Mouse (Mus musculus): ENCODE data around the gene Sfswap. TPM values are rescaled to one million over a fixed set of nuclear protein-coding genes. Genes with fewer than 3 reads are reported as not detected.

Gene Sfswap
- polyA plus RNA-seq, 1 experiment from 2014 or later: 13.7 TPM

DNA sequence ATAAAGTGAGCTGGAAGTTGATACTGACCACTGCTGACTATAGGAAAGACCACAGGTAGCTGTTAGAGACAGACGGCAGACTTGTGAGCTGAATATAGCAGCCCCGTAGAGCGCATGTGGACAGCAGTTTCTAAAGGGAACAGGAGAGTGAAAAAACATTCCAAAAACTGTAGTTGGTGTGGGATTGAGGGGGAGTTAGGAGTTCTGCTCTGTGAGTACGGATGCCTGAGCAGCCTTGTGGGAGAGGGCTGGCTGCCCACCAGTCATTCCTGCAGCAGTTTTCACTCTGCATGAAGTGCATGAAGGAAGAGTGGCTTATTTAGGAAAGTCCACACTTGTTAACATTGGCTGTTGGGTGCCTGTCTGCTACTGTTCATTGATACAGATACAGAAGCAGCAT, 37.8 kb downstream of the Sfswap start:
- H3K9ac ChIP-seq (ENCODE audit: low read depth, low read length): no peak overlapping the region
- H3K4me2 ChIP-seq (ENCODE audit: low read depth, low read length): no peak overlapping the region
- 84% methylated on average over 4 of the region's 4 CpGs for WGBS (ENCODE audit: insufficient replicate concordance)
- H3K36me3 ChIP-seq (ENCODE audit: control insufficient read depth, insufficient read depth): peaks cover 40% of the 10 kb centered on the region
- no peak for ATAC-seq (ENCODE audit: low read depth)
- no peak overlapping the region for H3K27ac ChIP-seq (ENCODE audit: low read length)
- H3K27me3 ChIP-seq (ENCODE audit: control insufficient read depth, insufficient read depth, low read depth, low read length): no peaks in the 10 kb centered on the region
- H3K4me1 ChIP-seq (ENCODE audit: control insufficient read depth, low read depth, low read length): no peaks in the 10 kb centered on the region
- no peaks in the 10 kb centered on the region for H3K9me3 ChIP-seq (replicated peaks; ENCODE audit: control insufficient read depth, low read length)
- H3K4me3 ChIP-seq (ENCODE audit: low read depth, low read length): no peak overlapping the region

DNA sequence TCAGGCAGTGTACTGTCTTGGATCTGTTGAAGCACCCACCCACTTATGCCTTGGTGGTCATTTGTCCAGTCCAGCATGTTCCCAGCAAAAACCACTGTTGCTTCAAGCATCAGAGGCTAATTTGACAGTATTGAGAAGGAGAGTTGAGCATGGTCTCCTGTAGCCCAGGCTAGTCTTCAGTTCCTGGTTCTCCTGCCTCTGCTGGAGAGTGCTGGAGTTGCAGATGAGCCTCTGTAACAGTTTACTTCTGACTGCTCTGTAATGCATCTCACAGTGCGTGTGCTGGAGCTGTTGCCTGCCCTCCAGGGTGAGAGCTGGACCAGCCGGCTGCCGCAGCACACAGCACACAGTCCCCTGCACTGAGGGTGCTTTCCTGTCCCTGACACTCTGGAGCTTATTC, 41.2 kb downstream of the Sfswap start:
- no peaks in the 10 kb centered on the region for H3K4me1 ChIP-seq (ENCODE audit: control insufficient read depth, low read depth, low read length)
- ATAC-seq (ENCODE audit: low read depth): no peak
- H3K36me3 ChIP-seq (ENCODE audit: control insufficient read depth, insufficient read depth): peaks cover 54% of the 10 kb centered on the region
- no peaks in the 10 kb centered on the region for H3K27me3 ChIP-seq (ENCODE audit: control insufficient read depth, insufficient read depth, low read depth, low read length)
- no peak overlapping the region for H3K9ac ChIP-seq (ENCODE audit: low read depth, low read length)
- no peak overlapping the region for H3K4me3 ChIP-seq (ENCODE audit: low read depth, low read length)
- 87% methylated on average over 3 of the region's 3 CpGs for WGBS (ENCODE audit: insufficient replicate concordance)
- H3K27ac ChIP-seq (ENCODE audit: low read length): no peak overlapping the region
- no peak overlapping the region for H3K4me2 ChIP-seq (ENCODE audit: low read depth, low read length)
- no peaks in the 10 kb centered on the region for H3K9me3 ChIP-seq (replicated peaks; ENCODE audit: control insufficient read depth, low read length)

DNA sequence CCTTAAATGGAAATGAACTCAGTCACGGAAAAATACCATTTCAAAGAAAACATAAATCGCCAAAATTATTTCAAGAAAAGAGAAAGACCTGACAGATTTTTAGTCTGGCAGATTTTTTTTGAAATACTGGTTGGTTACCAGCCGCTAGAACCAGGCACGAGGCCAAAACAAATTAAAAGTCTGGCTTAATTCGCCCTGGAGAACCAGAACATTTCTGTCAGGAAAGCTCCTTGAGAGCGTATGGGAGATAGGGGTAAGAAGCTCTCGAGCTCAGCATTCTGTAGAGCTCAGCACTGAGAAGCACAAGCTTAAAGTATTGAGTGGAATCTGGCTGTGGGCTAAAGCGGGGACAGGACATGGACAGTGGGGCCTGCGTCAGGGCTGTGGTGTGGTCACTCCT, 44.8 kb downstream of the Sfswap start:
- Histone ChIP-seq H3K27me3 (ENCODE audit: control insufficient read depth, insufficient read depth, low read depth, low read length) (no peaks in the 10 kb centered on the region), H3K9ac (ENCODE audit: low read depth, low read length) (no peak overlapping the region), H3K4me3 (ENCODE audit: low read depth, low read length) (no peak overlapping the region), H3K36me3 (ENCODE audit: control insufficient read depth, insufficient read depth) (peaks cover 61% of the 10 kb centered on the region), H3K4me1 (ENCODE audit: control insufficient read depth, low read depth, low read length) (no peaks in the 10 kb centered on the region), H3K27ac (ENCODE audit: low read length) (no peak overlapping the region), H3K4me2 (ENCODE audit: low read depth, low read length) (no peak overlapping the region), H3K9me3 (replicated peaks; ENCODE audit: control insufficient read depth, low read length) (no peaks in the 10 kb centered on the region)
- WGBS (ENCODE audit: insufficient replicate concordance): 82% methylated on average over 9 of the region's 9 CpGs
- ATAC-seq (ENCODE audit: low read depth): no peak

DNA sequence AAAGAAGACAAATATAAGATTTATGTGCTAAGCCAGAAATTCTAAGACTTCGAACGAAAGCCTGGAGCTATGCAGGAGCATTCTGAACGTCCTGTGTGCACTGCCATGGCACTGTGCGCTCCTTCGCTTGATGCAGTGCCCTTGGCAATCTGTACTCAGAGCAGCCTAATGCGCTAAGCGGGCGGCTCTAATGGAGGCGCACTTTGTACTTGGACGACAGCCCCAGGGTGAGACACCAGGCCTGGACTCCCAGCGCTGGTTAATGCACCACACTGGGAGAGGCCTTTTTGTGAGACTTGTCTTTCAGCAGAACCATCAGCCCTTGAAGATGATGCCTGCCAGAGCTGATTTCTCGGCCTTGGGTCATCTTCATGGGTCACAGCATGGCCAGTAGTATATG, 48.7 kb downstream of the Sfswap start:
- no peaks in the 10 kb centered on the region for H3K9me3 ChIP-seq (replicated peaks; ENCODE audit: control insufficient read depth, low read length)
- no peak overlapping the region for H3K4me3 ChIP-seq (ENCODE audit: low read depth, low read length)
- H3K4me1 ChIP-seq (ENCODE audit: control insufficient read depth, low read depth, low read length): no peaks in the 10 kb centered on the region
- 87% methylated on average over 12 of the region's 12 CpGs for WGBS (ENCODE audit: insufficient replicate concordance)
- peaks cover 60% of the 10 kb centered on the region for H3K36me3 ChIP-seq (ENCODE audit: control insufficient read depth, insufficient read depth)
- no peak overlapping the region for H3K4me2 ChIP-seq (ENCODE audit: low read depth, low read length)
- no peak overlapping the region for H3K9ac ChIP-seq (ENCODE audit: low read depth, low read length)
- no peaks in the 10 kb centered on the region for H3K27me3 ChIP-seq (ENCODE audit: control insufficient read depth, insufficient read depth, low read depth, low read length)
- H3K27ac ChIP-seq (ENCODE audit: low read length): no peak overlapping the region
- ATAC-seq (ENCODE audit: low read depth): no peak

DNA sequence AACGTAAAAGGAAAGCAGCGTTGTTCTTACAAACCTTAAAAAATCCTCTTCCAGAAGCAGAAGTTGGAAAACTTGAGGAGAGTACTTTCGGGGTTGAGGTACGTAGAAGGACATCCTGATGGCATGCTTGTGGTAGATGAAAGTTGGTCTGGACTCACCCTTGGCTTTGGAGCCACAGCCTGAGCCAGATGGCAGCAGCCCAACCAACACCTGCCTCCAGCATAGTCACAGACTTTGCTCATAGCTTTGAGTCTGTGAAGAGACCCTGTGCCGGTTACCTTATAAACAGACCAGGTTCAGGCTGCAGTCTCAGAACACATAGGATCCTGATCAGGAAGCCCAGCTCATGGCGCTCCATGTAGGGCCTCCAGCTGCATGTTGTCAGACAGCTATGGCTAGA, 49.8 kb downstream of the Sfswap start:
- Histone ChIP-seq H3K4me2 (ENCODE audit: low read depth, low read length) (no peak overlapping the region), H3K27me3 (ENCODE audit: control insufficient read depth, insufficient read depth, low read depth, low read length) (no peaks in the 10 kb centered on the region), H3K9ac (ENCODE audit: low read depth, low read length) (no peak overlapping the region), H3K9me3 (replicated peaks; ENCODE audit: control insufficient read depth, low read length) (no peaks in the 10 kb centered on the region), H3K36me3 (ENCODE audit: control insufficient read depth, insufficient read depth) (peaks cover 68% of the 10 kb centered on the region), H3K27ac (ENCODE audit: low read length) (no peak overlapping the region), H3K4me3 (ENCODE audit: low read depth, low read length) (no peak overlapping the region), H3K4me1 (ENCODE audit: control insufficient read depth, low read depth, low read length) (no peaks in the 10 kb centered on the region)
- no peak for ATAC-seq (ENCODE audit: low read depth)
- WGBS (ENCODE audit: insufficient replicate concordance): 88% methylated on average over 6 of the region's 6 CpGs

DNA sequence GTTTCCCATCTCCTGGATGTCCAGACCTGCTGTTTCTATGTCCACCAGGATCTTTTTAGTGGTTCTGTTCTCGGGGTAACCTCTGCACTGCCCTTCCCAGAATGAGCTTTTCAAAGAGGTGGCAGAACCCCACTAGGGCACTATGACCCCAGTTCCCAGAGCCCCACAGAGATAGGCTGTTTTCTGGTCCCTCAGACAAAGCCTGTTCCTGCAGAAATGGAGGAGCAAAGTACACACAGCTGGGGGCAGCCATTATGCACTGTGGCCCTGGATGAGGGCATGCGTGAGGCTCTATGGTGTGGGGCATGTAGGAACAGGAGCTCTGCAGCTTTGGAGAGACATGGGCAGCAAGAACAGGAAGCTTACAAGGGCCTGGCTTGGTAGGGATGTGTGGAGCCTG, 51.0 kb downstream of the Sfswap start:
- Histone ChIP-seq H3K27me3 (ENCODE audit: control insufficient read depth, insufficient read depth, low read depth, low read length) (no peaks in the 10 kb centered on the region), H3K4me3 (ENCODE audit: low read depth, low read length) (no peak overlapping the region), H3K9me3 (replicated peaks; ENCODE audit: control insufficient read depth, low read length) (no peaks in the 10 kb centered on the region), H3K4me1 (ENCODE audit: control insufficient read depth, low read depth, low read length) (no peaks in the 10 kb centered on the region), H3K36me3 (ENCODE audit: control insufficient read depth, insufficient read depth) (peaks cover 73% of the 10 kb centered on the region), H3K27ac (ENCODE audit: low read length) (no peak overlapping the region), H3K9ac (ENCODE audit: low read depth, low read length) (no peak overlapping the region), H3K4me2 (ENCODE audit: low read depth, low read length) (no peak overlapping the region)
- 88% methylated on average over 2 of the region's 2 CpGs for WGBS (ENCODE audit: insufficient replicate concordance)
- ATAC-seq (ENCODE audit: low read depth): no peak

DNA sequence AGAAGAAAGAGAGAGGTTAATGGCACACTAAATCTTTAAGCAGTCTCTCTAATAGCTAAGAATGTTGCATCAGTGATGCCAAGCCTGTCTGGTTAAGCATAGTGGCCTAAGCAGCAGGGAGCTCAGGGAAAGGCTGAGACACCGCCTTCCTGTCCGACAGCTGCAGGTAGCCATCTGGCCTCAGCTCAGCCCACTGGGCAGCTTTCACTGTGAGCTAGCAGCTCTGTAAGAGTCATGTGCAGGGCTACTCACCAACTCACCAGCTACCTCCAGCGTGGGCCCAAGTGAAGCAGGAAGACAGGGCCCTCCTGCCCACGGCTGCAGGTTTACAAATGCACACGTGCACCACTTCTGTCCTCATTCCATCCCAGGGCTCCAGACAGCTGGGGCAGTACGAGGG, 52.6 kb downstream of the Sfswap start:
- ATAC-seq (ENCODE audit: low read depth): no peak
- H3K4me3 ChIP-seq (ENCODE audit: low read depth, low read length): no peak overlapping the region
- H3K27ac ChIP-seq (ENCODE audit: low read length): no peak overlapping the region
- no peak overlapping the region for H3K9ac ChIP-seq (ENCODE audit: low read depth, low read length)
- no peaks in the 10 kb centered on the region for H3K4me1 ChIP-seq (ENCODE audit: control insufficient read depth, low read depth, low read length)
- H3K9me3 ChIP-seq (replicated peaks; ENCODE audit: control insufficient read depth, low read length): no peaks in the 10 kb centered on the region
- peaks cover 75% of the 10 kb centered on the region for H3K36me3 ChIP-seq (ENCODE audit: control insufficient read depth, insufficient read depth)
- H3K4me2 ChIP-seq (ENCODE audit: low read depth, low read length): no peak overlapping the region
- WGBS (ENCODE audit: insufficient replicate concordance): 82% methylated on average over 6 of the region's 6 CpGs
- H3K27me3 ChIP-seq (ENCODE audit: control insufficient read depth, insufficient read depth, low read depth, low read length): no peaks in the 10 kb centered on the region

DNA sequence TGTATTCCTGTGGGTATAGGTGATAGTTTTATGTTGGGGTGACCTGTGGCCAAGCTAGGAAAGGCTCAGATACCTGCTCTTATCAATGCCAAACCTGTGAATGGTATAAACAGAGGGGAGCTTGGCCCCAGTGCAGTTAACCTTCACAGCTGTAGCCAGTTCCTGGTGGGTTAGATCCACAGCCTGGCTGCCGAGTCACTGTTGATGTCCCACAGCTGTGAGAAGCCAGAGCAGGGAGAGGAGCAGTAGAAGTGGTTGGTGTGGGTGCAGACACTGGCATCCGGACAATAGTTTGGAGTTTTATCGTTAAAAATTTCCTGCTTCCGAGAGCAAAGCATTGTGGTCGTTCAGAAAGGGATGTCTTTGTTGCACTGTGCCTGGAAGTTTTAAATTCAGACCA, 57.6 kb downstream of the Sfswap start:
- Histone ChIP-seq H3K27ac (ENCODE audit: low read length) (no peak overlapping the region), H3K9ac (ENCODE audit: low read depth, low read length) (no peak overlapping the region), H3K4me2 (ENCODE audit: low read depth, low read length) (no peak overlapping the region), H3K9me3 (replicated peaks; ENCODE audit: control insufficient read depth, low read length) (no peaks in the 10 kb centered on the region), H3K4me1 (ENCODE audit: control insufficient read depth, low read depth, low read length) (no peaks in the 10 kb centered on the region), H3K36me3 (ENCODE audit: control insufficient read depth, insufficient read depth) (peaks cover 53% of the 10 kb centered on the region), H3K4me3 (ENCODE audit: low read depth, low read length) (no peak overlapping the region), H3K27me3 (ENCODE audit: control insufficient read depth, insufficient read depth, low read depth, low read length) (no peaks in the 10 kb centered on the region)
- WGBS (ENCODE audit: insufficient replicate concordance): 78% methylated on average over 5 of the region's 5 CpGs
- no peak for ATAC-seq (ENCODE audit: low read depth)

DNA sequence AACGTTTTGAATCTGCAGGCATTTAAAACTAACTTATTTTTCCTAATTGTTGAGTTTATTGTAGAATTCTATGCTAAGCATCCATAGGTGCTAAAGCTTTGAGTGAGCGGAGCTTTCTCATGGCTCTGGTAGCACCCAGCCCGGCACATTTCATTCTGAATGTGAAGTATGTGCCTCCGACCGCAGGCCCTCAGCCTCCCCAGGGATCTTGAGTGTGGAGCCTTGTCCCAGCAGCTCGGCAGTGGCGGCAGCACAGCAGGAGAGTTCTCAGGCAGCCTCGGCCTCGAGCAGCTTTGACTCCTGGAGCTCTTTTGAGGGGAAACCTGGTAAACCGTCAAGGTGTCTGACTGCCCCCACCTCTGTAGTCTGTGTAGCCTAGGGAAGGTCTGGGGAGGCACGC, 58.3 kb downstream of the Sfswap start:
- no peaks in the 10 kb centered on the region for H3K9me3 ChIP-seq (replicated peaks; ENCODE audit: control insufficient read depth, low read length)
- H3K4me3 ChIP-seq (ENCODE audit: low read depth, low read length): no peak overlapping the region
- no peak for ATAC-seq (ENCODE audit: low read depth)
- whole genome bisulfite sequencing (ENCODE audit: insufficient replicate concordance): 81% methylated on average over 11 of the region's 11 CpGs
- H3K27me3 ChIP-seq (ENCODE audit: control insufficient read depth, insufficient read depth, low read depth, low read length): no peaks in the 10 kb centered on the region
- H3K9ac ChIP-seq (ENCODE audit: low read depth, low read length): no peak overlapping the region
- no peak overlapping the region for H3K27ac ChIP-seq (ENCODE audit: low read length)
- peaks cover 55% of the 10 kb centered on the region for H3K36me3 ChIP-seq (ENCODE audit: control insufficient read depth, insufficient read depth)
- no peaks in the 10 kb centered on the region for H3K4me1 ChIP-seq (ENCODE audit: control insufficient read depth, low read depth, low read length)
- H3K4me2 ChIP-seq (ENCODE audit: low read depth, low read length): no peak overlapping the region

DNA sequence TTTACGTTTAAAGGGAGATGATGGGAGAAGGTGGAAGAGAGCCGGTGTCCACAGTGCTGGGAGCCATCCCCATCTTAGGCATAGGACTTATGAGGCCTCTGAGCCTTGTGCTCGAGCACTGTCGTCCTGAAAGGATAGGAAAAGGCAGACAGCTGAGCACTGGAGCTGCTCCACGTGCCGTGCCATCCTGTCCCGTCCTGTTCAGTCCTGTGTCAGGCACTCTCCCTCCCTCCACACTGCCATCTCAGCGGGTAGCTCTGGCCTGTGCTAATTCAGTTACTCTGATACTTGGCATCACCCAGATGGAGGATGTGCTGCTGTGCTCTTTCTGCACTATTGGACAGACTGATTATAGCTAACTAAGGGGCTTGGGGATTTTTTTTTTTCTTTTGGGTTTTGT, 61.3 kb downstream of the Sfswap start:
- 89% methylated on average over 8 of the region's 8 CpGs for WGBS (ENCODE audit: insufficient replicate concordance)
- Histone ChIP-seq H3K36me3 (ENCODE audit: control insufficient read depth, insufficient read depth) (peaks cover 40% of the 10 kb centered on the region), H3K27ac (ENCODE audit: low read length) (no peak overlapping the region), H3K9ac (ENCODE audit: low read depth, low read length) (no peak overlapping the region), H3K4me1 (ENCODE audit: control insufficient read depth, low read depth, low read length) (no peaks in the 10 kb centered on the region), H3K9me3 (replicated peaks; ENCODE audit: control insufficient read depth, low read length) (no peaks in the 10 kb centered on the region), H3K4me2 (ENCODE audit: low read depth, low read length) (no peak overlapping the region), H3K4me3 (ENCODE audit: low read depth, low read length) (no peak overlapping the region), H3K27me3 (ENCODE audit: control insufficient read depth, insufficient read depth, low read depth, low read length) (no peaks in the 10 kb centered on the region)
- no peak for ATAC-seq (ENCODE audit: low read depth)
